Mouse (Mus musculus): ENCODE measurements around the gene Ggact. TPM values are rescaled to one million over a fixed set of nuclear protein-coding genes. Genes with fewer than 3 reads are reported as not detected.

Ggact gene
- total RNA-seq (2023): 10 to 100 TPM; 38.8 to 39.6 TPM

DNA sequence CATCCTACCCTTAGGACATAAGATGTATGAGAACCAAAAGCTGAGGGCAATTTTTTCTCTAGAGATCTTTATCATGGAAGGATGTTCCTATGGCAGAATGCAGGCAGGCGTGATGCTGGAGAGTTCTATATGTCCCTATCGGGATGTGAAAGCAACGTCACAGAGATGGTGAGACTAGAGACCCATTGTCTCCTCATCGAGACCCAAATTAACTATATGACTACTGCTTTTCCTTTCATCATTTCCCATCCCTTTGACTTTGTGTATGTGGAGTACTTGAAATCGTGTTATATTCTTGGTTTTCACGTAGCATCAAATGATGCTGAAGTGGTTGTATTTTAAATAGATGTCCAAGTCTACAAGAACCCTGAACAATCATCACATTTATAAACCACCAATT is at the start of gene Ggact:
TSS of gene Ggact (minus strand) at position 101 of the 400 bp plus-strand sequence.

Other genes starting within 250 kb of the Ggact start
- 10 to 100 TPM; 17.4 to 26.0 TPM for gene Tmtc4, start 70.3 kb upstream of the Ggact start, total RNA-seq (2023)

All from T-cell, adult 66 days (primary cell).